Mouse (Mus musculus) MEL (cell line): ENCODE measurements around the gene Btbd19. TPM values are rescaled to one million over a fixed set of nuclear protein-coding genes. Genes with fewer than 3 reads are reported as not detected.

Source experiments
- DNase-seq: peaks from one replicate; pipeline ENCODE4 v3.0.0; 2011; ENCODE audit warnings: low read depth, low spot score
- H3K27ac ChIP-seq: 2 replicates; pipeline ENCODE4 v1.5.1; 2012; ENCODE audit warnings: low read depth, mild to moderate bottlenecking, control low read depth, low read length, moderate library complexity; ENCODE audit not compliant: control insufficient read depth
- H3K27me3 ChIP-seq, 2 experiments: fragments of 150-350 bp in 1 of 2; sonication (generic) in 1 of 2; 2 replicates each; pipeline ENCODE4 v1.6.1; 2012; ENCODE audit warnings: low read length in 2 of 2, mild to moderate bottlenecking in 2 of 2, improper control_type of control experiment in 1 of 2, moderate library complexity in 1 of 2; ENCODE audit not compliant: insufficient read depth in 2 of 2, control insufficient read depth in 1 of 2
- H3K36me3 ChIP-seq, 2 experiments: 2 replicates each; pipeline ENCODE4 v1.6.1; 2012 to 2014; ENCODE audit warnings: low read length in 2 of 2, improper control_type of control experiment in 1 of 2, inconsistent platforms in 1 of 2, mild to moderate bottlenecking in 1 of 2; ENCODE audit not compliant: insufficient read depth in 2 of 2, control insufficient read depth in 1 of 2
- H3K4me1 ChIP-seq, 2 experiments: fragments of 150-350 bp in 1 of 2; sonication (generic) in 1 of 2; 2 replicates each; pipeline ENCODE4 v1.6.1; 2012; ENCODE audit warnings: low read length in 2 of 2, improper control_type of control experiment in 1 of 2, mild to moderate bottlenecking in 1 of 2; ENCODE audit not compliant: insufficient read depth in 2 of 2, control insufficient read depth in 1 of 2
- H3K4me3 ChIP-seq, 2 experiments: fragments of 150-350 bp in 1 of 2; sonication (generic) in 1 of 2; 2 replicates each; pipeline ENCODE4 v1.5.1; 2012; ENCODE audit warnings: low read depth in 2 of 2, low read length in 2 of 2, mild to moderate bottlenecking in 2 of 2, moderate library complexity in 2 of 2, control low read depth in 1 of 2, improper control_type of control experiment in 1 of 2; ENCODE audit not compliant: control insufficient read depth in 1 of 2, insufficient read depth in 1 of 2
- H3K79me2 ChIP-seq: 2 replicates; pipeline ENCODE4 v1.6.1; 2012; ENCODE audit warnings: mild to moderate bottlenecking, low read length, moderate library complexity; ENCODE audit not compliant: control insufficient read depth, poor library complexity, insufficient read depth
- H3K9ac ChIP-seq: 2 replicates; pipeline ENCODE4 v1.6.1; 2012; ENCODE audit warnings: low read depth, mild to moderate bottlenecking, control low read depth, low read length, moderate library complexity; ENCODE audit not compliant: control insufficient read depth, poor library complexity, severe bottlenecking
- H3K9me3 ChIP-seq: fragments of 150-350 bp; sonication (generic); replicated peaks from 2 replicates; pipeline ENCODE4 v1.6.1; 2012; ENCODE audit warnings: mild to moderate bottlenecking, low read length, improper control_type of control experiment, moderate library complexity; ENCODE audit not compliant: insufficient read depth
- GABPA ChIP-seq: IDR thresholded peaks from 2 replicates; pipeline ENCODE4 v1.6.1; 2012; ENCODE audit warnings: low read depth, mild to moderate bottlenecking, inconsistent platforms, low read length, improper control_type of control experiment, moderate library complexity
- HCFC1 ChIP-seq: IDR thresholded peaks from 2 replicates; pipeline ENCODE4 v1.6.1; 2012; ENCODE audit warnings: low read depth, mild to moderate bottlenecking, inconsistent platforms, low read length, improper control_type of control experiment, moderate library complexity
- JUND ChIP-seq: IDR thresholded peaks from 2 replicates; pipeline ENCODE4 v1.6.1; 2011; ENCODE audit warnings: low read depth, mild to moderate bottlenecking, improper control_type of control experiment, low read length
- MEF2A ChIP-seq: IDR thresholded peaks from 2 replicates; pipeline ENCODE4 v1.6.1; 2014; ENCODE audit warnings: low read depth, mild to moderate bottlenecking, inconsistent platforms, low read length, improper control_type of control experiment; ENCODE audit not compliant: poor library complexity, insufficient replicate concordance, severe bottlenecking; ENCODE audit errors: extremely low read depth
- MYC ChIP-seq: IDR thresholded peaks from 2 replicates; pipeline ENCODE4 v1.6.1; 2011; ENCODE audit warnings: low read depth, mild to moderate bottlenecking, low read length, improper control_type of control experiment, moderate library complexity
- NRF1 ChIP-seq: IDR thresholded peaks from 2 replicates; pipeline ENCODE4 v1.6.1; 2014; ENCODE audit warnings: low read depth, mild to moderate bottlenecking, inconsistent platforms, low read length, improper control_type of control experiment, moderate library complexity; ENCODE audit not compliant: poor library complexity, insufficient read depth, severe bottlenecking
- POLR2A ChIP-seq, 2 experiments: IDR thresholded peaks; 2 replicates each; pipeline ENCODE4 v1.6.1; 2011 to 2012; ENCODE audit warnings: low read length in 2 of 2, mild to moderate bottlenecking in 2 of 2, control low read depth in 1 of 2, improper control_type of control experiment in 1 of 2, low read depth in 1 of 2, moderate library complexity in 1 of 2; ENCODE audit not compliant: control insufficient read depth in 1 of 2, insufficient read depth in 1 of 2, poor library complexity in 1 of 2
- POLR2AphosphoS2 ChIP-seq: IDR thresholded peaks from 2 replicates; pipeline ENCODE4 v1.6.1; 2011; ENCODE audit warnings: low read length, improper control_type of control experiment
- SMC3 ChIP-seq: IDR thresholded peaks from 2 replicates; pipeline ENCODE4 v1.6.1; 2011; ENCODE audit warnings: low read depth, low read length, improper control_type of control experiment
- ZMIZ1 ChIP-seq: IDR thresholded peaks from 2 replicates; pipeline ENCODE4 v1.6.1; 2012; ENCODE audit warnings: low read depth, mild to moderate bottlenecking, inconsistent platforms, low read length, improper control_type of control experiment, moderate library complexity
- polyA plus RNA-seq, 2 experiments: library from polyadenylated mRNA; stranded (reverse) in 1 of 2; unstranded in 1 of 2; fragments of >175 nt in 1 of 2; fragments of >200 nt in 1 of 2; gene quantifications; 2 replicates each; pipeline versions ENCODE4 v1.2.1 to v1.2.4; 2012; ENCODE audit warnings: low replicate concordance in 2 of 2, low read depth in 1 of 2; ENCODE audit not compliant: insufficient read length in 2 of 2, insufficient read depth in 1 of 2, missing spikeins in 1 of 2
- total RNA-seq: library from RNA; depleted of rRNA; stranded (reverse); fragments of 300-350 nt; gene quantifications from 2 replicates; pipeline ENCODE4 v1.2.3, GENCODE M21; 2012

The Btbd19 gene
- total and polyA plus RNA-seq, 3 experiments = 13.6 to 22.6 TPM; not detected in 1

DNA sequence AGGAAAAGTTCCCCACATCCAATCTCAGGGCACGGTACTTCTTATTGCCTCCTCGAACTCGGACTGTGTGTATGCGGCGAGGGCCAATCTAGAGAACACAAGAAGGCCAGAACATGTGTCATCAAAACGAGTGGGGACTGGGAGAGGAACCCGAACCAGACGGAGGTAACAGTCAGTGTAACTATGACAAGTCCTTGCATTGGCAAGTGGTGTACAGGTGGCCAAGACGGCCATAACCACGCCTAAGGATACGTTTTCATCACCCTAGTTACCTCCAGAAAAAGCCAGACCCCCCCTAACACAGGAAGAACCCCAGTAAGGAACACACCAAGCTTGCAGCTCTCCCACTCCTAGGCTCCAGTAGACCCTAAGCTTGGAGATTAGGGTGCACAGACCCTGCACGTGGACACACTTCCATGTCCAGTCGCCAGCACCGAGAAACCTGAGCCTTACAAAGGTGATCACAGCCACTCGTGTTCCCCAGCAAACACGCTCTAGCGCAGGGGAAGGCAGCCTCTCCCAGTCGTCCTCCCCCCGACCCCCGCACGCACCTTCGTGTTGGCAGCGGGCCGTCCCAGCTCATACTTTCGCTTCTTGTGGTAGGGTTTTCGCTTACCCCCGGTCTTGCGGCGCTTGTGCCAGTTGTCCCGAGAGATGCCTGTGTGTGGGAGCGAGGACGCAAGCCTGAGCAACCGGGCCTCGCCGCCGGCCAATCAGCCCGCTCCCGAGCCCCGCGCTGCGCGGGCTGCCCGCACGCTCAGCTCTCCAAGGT lies 29.7 kb upstream of the Btbd19 start:
- H3K9me3 ChIP-seq = no peaks in the 10 kb centered on the region
- H3K4me1 ChIP-seq = peaks cover 0 to 18% of the 10 kb centered on the region in 2 experiments; a peak in 2 of 4 replicates
- H3K4me3 ChIP-seq = peak overlapping the region; percentile 63 to 97
- H3K79me2 ChIP-seq = peaks cover 38% of the 10 kb centered on the region
- H3K9ac ChIP-seq = peak overlapping the region; percentile 99
- TF ChIP-seq MYC (0 out of 2 replicates have a peak, but pooled peaks have one; percentile 50), GABPA (no peak), NRF1 (no peak), JUND (no peak)
- peak overlapping the region; percentile 74 for H3K27ac ChIP-seq
- peaks cover 16 to 19% of the 10 kb centered on the region in 2 experiments for H3K36me3 ChIP-seq
- peak; percentile 61 for DNase-seq
- no peaks in the 10 kb centered on the region for H3K27me3 ChIP-seq

DNA sequence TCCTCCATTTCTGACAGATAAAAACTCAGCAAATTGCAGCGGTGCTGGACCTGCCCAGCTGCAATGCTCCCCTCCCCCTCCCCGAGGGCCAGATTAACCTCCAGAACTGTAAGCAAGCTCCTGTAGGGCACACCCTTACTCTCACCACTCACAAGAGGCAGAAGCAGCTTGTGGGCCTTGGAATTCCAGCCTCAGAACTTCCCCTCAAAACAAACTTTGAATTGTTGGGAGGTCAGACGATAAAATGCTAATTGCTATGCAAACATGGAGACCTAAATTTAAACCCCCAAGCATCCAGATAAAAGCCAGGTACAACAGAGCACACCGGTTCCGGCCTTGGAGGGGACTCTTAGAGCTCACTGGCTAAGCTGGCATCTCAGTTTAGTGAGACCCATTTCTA lies 27.2 kb upstream of the Btbd19 start:
- DNase-seq = peak; percentile 48
- Histone ChIP-seq H3K9me3 (no peaks in the 10 kb centered on the region), H3K27me3 (no peaks in the 10 kb centered on the region), H3K4me3 (peak overlapping the region; percentile 63 to 97), H3K4me1 (peaks cover 0 to 18% of the 10 kb centered on the region in 2 experiments; a peak in 2 of 4 replicates), H3K79me2 (peaks cover 38% of the 10 kb centered on the region), H3K27ac (peak overlapping the region; percentile 46), H3K36me3 (peaks cover 16 to 19% of the 10 kb centered on the region in 2 experiments), H3K9ac (peak overlapping the region; percentile 99)
- TF ChIP-seq POLR2AphosphoS2 (peak; percentile 55; the same call in 1 of the 2 replicates), SMC3 (no peak)
- TF ChIP-seq, all 39 proteins: peak for 1

GRCm38 (mm10) chr4:117151416-117151815 lies 25.9 kb upstream of the Btbd19 start:
- Histone ChIP-seq H3K27ac (peak overlapping the region; percentile 0; the same call in 1 of the 2 replicates), H3K79me2 (peaks cover 38% of the 10 kb centered on the region), H3K4me3 (no peak overlapping the region), H3K9ac (no peak overlapping the region), H3K27me3 (no peaks in the 10 kb centered on the region)
- peak; percentile 37 for DNase-seq
- peak; percentile 21 for TF ChIP-seq POLR2AphosphoS2
- no peak for TF ChIP-seq ZMIZ1
- TF ChIP-seq POLR2A (IDR thresholded peaks at IDR 0.05; ENCODE audit: control insufficient read depth in 1 of 2, insufficient read depth in 1 of 2, low read depth in 1 of 2, low read length in 2 of 2, poor library complexity in 1 of 2) = peak in 1 of 2 experiments; percentile 29; a peak in 1 of 4 replicates
- no peak for TF ChIP-seq MEF2A
- TF ChIP-seq HCFC1 = no peak
- no peak for TF ChIP-seq NRF1
- TF ChIP-seq, all 39 proteins: peak for 2
- Histone ChIP-seq H3K4me1 (peaks cover 0 to 18% of the 10 kb centered on the region in 2 experiments; a peak in 2 of 4 replicates), H3K9me3 (no peaks in the 10 kb centered on the region), H3K36me3 (peaks cover 16 to 19% of the 10 kb centered on the region in 2 experiments)
